Mouse (Mus musculus): ENCODE measurements around the gene Cela2a. TPM values are rescaled to one million over a fixed set of nuclear protein-coding genes. Genes with fewer than 3 reads are reported as not detected.

Gene Cela2a
- polyA plus RNA-seq (2016; fragmentation: Nextera tagmentation; extraction: Ambion mirVana) = not detected in 2 replicates

DNA sequence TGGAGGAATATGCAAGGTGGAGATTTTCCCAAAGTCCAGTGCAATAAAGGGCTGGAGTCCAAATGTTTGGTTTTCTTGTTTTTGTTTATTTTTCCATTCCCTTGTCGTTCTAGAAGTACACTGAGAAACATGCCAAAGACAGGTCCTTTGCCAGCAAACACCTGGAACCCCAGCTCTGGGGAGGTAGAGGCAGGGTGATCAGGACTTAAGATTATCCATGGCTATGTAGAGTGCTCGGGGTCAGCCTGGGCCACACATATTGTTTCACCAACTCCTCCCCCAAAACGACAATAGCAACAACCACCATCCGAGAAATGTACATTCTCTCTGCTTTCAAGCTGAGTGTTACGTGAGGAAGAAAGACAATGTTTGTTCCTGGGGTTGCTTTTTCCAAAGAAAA lies at the start of gene Cela2a:
Gene Cela2a, minus strand, starts transcription at position 101 of the 400 bp plus-strand sequence.
- Histone ChIP-seq H3K36me3 (no peaks in the 10 kb centered on the region), H3K27ac (no peak within 1 kb of the TSS), H3K9me3 (replicated peaks) (no peaks in the 10 kb centered on the region), H3K9ac (no peak within 1 kb of the TSS), H3K4me3 (no peak within 1 kb of the TSS), H3K4me2 (no peak within 1 kb of the TSS), H3K27me3 (replicated peaks) (0 out of 2 replicates have a peak, but pooled peaks cover 9% of the 10 kb centered on the region), H3K4me1 (peaks cover 17% of the 10 kb centered on the region)
- no peak for ATAC-seq
- WGBS (ENCODE audit: insufficient replicate concordance) = 47% methylated on average over 5 of the region's 5 CpGs

DNA sequence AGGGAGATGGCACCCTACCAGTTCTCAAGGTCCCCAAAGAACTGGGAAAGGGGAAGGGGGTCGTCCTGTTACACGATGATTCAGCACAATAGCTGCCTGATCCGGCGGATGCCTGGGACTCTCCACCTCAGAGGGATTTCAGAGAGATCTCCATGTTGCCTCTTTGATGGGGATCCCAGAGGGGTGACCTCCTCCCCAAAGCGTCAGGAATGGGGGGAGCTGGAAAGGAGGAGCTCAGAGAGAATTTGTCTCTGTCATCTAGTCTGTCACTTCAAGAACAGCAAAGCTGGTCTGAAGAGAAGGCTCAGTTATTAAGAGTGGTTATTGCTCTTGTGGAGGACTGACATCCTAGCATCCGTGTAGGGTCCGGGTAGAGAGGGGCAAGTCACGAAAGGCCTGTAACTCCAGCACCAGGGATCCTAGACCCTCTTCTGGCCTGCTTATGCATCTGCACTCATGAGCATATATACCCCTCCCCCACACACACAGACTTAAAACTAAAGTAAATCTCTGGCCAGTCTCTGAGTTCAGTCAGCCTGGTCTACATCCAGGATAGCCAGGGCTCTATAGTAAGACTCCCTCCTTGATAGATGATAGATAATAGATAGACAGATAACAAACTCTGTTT lies 49.6 kb upstream of the Cela2a start:
- peak overlapping the region; percentile 90 for H3K27ac ChIP-seq
- peaks cover 15% of the 10 kb centered on the region for H3K36me3 ChIP-seq
- no peak for ATAC-seq
- peaks cover 26% of the 10 kb centered on the region for H3K27me3 ChIP-seq (replicated peaks)
- H3K4me1 ChIP-seq = peaks cover 59% of the 10 kb centered on the region
- 11% methylated on average over 8 of the region's 8 CpGs for WGBS (ENCODE audit: insufficient replicate concordance)
- H3K9ac ChIP-seq = peak overlapping the region; percentile 93
- H3K4me2 ChIP-seq = peak overlapping the region; percentile 95
- H3K9me3 ChIP-seq (replicated peaks) = no peaks in the 10 kb centered on the region
- H3K4me3 ChIP-seq = peak overlapping the region; percentile 76

DNA sequence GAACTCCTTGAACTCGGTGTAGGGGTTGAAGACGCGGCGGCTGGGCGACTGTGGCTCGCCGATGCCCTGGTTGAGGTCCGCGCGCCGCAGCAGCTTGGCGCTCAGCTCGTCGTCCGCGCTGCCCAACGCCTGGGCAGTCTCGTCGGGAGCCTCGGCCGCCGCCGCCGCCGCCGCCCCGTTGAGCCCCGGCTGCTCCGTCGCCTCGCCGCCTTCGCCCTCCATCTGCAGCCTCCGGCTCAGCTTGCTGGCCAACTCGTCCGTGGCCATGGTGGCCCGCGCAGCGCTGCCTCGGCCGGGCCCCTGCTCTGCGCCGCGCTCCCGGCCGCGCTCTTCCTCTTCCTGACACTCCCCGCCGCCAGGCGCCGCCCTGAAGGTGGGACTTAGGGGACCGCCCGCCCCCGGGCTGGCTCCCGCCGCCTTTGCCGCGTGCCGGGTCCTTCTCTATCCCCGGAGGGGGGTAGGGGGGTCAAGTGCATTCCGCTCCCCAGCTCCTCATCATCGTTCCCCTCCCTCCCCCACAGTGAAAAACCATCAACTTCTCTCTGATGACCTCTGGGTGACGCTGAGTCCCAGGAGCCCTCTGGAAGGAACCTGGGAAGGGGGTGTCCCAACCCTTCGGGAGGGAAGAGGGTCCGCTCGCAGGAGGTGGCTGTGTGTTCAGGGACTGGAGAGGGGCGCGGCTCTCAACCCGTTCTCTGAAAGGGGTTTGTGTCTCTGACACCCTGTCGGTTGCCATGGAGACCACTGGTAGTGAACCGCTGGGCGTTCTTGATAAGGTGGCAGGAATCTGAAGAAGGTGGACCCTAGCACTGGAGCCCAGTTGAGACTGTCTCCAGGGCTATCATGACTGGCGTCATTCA lies 48.9 kb upstream of the Cela2a start, which contains the start of gene Efhd2:
Gene Efhd2, minus strand, starts transcription at position 320 of the 860 bp plus-strand sequence.
- under 1% methylated on average over 73 of the region's 73 CpGs for WGBS (ENCODE audit: insufficient replicate concordance)
- peaks cover 66% of the 10 kb centered on the region for H3K4me1 ChIP-seq
- H3K27me3 ChIP-seq (replicated peaks) = peaks cover 26% of the 10 kb centered on the region
- peak within 1 kb of the TSS; percentile 90 for H3K27ac ChIP-seq
- peak within 1 kb of the TSS; percentile 95 for H3K4me2 ChIP-seq
- peak within 1 kb of the TSS; percentile 93 for H3K9ac ChIP-seq
- peak within 1 kb of the TSS; percentile 76 for H3K4me3 ChIP-seq
- peaks cover 23% of the 10 kb centered on the region for H3K36me3 ChIP-seq
- peak; percentile 89 for ATAC-seq
- H3K9me3 ChIP-seq (replicated peaks) = no peaks in the 10 kb centered on the region

DNA sequence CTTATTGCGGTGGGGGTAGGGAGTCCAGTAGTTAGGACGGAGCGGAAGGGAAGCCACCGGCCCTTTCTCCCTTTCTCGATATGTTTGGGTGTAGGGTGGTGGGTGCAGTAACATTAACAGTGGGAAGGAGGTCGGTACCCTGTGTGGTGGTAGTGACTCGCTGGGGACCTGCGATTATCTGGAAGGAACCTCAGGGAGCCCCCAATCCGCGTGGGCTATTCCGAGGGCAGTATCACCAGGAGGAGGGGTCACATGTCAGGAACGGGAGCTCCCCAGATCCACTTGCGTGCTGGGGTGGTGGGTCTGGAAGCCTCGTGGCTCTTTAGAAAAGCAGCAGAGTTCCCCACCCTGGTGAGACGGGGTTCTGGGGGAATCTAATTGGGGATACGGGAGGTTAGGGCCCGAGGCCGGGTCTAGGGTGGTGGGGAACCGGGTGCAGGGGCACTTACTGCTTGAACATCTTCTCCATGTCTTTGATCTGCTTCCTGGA lies 48.2 kb upstream of the Cela2a start:
- no peaks in the 10 kb centered on the region for H3K9me3 ChIP-seq (replicated peaks)
- H3K4me1 ChIP-seq = peaks cover 73% of the 10 kb centered on the region
- peak overlapping the region; percentile 93 for H3K9ac ChIP-seq
- H3K27ac ChIP-seq = peak overlapping the region; percentile 90
- peaks cover 26% of the 10 kb centered on the region for H3K27me3 ChIP-seq (replicated peaks)
- peak overlapping the region; percentile 95 for H3K4me2 ChIP-seq
- H3K4me3 ChIP-seq = peak overlapping the region; percentile 76
- H3K36me3 ChIP-seq = peaks cover 29% of the 10 kb centered on the region
- ATAC-seq = no peak
- under 1% methylated on average over 19 of the region's 19 CpGs for WGBS (ENCODE audit: insufficient replicate concordance)

DNA sequence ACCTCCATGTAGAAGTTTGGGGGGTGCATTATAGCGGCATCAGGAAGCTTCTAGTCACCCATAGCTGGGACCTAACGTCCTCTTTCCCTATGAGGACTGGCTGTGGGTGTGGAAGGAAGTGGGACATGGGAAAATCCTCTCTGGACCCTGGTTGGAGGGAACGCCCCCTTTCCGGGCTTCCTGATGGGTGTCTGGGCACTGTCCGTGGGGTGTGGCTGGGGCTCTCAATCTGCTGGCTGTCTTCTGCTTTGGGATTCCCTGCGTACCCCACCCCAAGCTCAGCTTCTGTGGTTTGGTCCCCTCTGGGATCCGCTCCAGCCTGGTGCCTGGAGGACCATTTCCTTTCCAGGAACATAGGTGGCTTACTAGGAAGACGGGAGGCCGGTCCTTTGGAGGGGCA lies 47.0 kb upstream of the Cela2a start:
- Histone ChIP-seq H3K4me1 (peaks cover 69% of the 10 kb centered on the region), H3K36me3 (peaks cover 40% of the 10 kb centered on the region), H3K9me3 (replicated peaks) (no peaks in the 10 kb centered on the region), H3K27ac (peak overlapping the region; percentile 52; the same call in 1 of the 2 replicates), H3K27me3 (replicated peaks) (peaks cover 16% of the 10 kb centered on the region), H3K9ac (peak overlapping the region; percentile 93), H3K4me3 (peak overlapping the region; percentile 76), H3K4me2 (peak overlapping the region; percentile 95)
- no peak for ATAC-seq
- 68% methylated on average over 9 of the region's 9 CpGs for WGBS (ENCODE audit: insufficient replicate concordance)

DNA sequence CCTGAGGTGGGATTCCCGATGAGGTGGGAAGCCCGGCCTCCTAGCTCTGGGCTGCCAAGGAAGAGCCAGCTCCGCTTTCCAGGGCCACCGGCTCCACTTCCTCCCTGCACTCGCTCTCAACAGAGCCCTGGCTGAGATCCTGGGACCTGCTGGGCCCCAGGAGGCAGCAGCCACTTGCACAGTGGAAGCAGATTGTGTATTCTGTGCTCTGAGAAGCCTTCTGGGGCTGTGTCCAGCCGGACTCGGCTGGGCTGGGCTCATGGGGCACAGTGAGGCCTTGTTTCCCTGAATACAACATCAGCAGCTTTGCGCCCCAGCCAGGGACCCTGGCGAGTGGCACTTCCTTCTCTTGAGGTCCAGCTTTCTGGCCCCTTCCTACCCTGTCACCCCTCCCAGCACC lies 45.9 kb upstream of the Cela2a start:
- peak overlapping the region; percentile 41 for H3K9ac ChIP-seq
- H3K27me3 ChIP-seq (replicated peaks) = peaks cover 6% of the 10 kb centered on the region; the same call in 1 of the 2 replicates
- H3K4me3 ChIP-seq = peak overlapping the region; percentile 76
- H3K27ac ChIP-seq = peak overlapping the region; percentile 52
- no peaks in the 10 kb centered on the region for H3K9me3 ChIP-seq (replicated peaks)
- WGBS (ENCODE audit: insufficient replicate concordance) = 72% methylated on average over 9 of the region's 9 CpGs
- peaks cover 45% of the 10 kb centered on the region for H3K36me3 ChIP-seq
- ATAC-seq = no peak
- H3K4me1 ChIP-seq = peaks cover 76% of the 10 kb centered on the region
- H3K4me2 ChIP-seq = peak overlapping the region; percentile 95

DNA sequence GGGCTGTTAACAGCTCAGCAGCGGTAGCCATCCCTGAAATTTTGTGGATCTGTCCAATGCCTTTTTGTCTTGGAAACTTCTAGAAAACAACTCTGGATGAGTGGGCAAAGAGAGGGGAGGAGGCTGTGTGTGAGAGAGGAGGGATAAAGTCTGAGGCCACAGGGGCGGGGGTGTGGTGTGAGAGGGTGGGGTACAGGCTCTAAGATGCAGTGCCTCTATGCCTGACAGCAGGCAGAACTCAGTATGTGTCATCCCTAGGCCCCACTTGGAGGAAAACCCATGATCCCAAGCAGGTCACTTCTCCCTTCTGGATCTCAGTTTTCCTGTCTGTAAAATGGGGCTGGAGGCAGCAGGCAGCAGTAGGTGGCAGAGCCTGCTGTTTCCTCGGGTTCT lies 45.4 kb upstream of the Cela2a start:
- Histone ChIP-seq H3K4me1 (peaks cover 77% of the 10 kb centered on the region), H3K9ac (peak overlapping the region; percentile 41), H3K4me3 (peak overlapping the region; percentile 76; the same call in 1 of the 2 replicates), H3K9me3 (replicated peaks) (no peaks in the 10 kb centered on the region), H3K27ac (peak overlapping the region; percentile 52), H3K36me3 (peaks cover 50% of the 10 kb centered on the region), H3K27me3 (replicated peaks) (peaks cover 3% of the 10 kb centered on the region; the same call in 1 of the 2 replicates), H3K4me2 (peak overlapping the region; percentile 95)
- ATAC-seq = no peak
- WGBS (ENCODE audit: insufficient replicate concordance) = 83% methylated on average over 3 of the region's 3 CpGs

DNA sequence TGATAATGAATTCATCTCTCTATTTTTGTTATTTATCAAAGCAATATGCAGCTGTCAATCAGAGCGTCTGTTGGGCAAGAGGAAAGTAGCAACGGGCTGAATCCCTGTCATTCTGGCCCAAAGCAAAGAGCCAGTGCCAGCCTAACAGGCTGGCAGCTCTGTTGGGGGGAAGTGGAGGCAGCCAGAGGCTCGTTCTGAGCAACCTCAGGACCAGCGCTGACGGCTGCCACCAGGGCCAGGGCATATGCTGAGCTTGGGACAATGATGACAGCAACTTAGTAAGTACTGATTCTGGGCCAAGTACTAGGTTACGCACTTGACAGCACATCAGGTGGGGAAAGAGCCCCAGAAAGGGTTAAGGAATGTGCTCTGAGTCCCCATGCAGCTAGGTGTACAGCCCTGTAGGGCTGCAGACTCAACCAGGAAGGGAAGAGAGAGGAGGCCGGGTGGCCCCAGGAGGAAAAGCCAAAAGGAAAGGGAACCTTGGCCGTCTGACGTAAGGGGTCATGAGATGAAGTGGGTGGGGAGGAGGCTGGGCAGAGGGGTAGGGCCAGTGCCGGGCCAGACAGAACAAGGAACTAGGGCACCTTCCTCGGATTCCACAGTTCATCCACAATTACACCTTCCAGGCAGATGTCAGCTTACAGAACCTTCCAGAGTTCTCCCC lies 44.8 kb upstream of the Cela2a start:
- Histone ChIP-seq H3K36me3 (peaks cover 56% of the 10 kb centered on the region), H3K9me3 (replicated peaks) (no peaks in the 10 kb centered on the region), H3K4me1 (peaks cover 72% of the 10 kb centered on the region), H3K4me3 (no peak overlapping the region), H3K27me3 (replicated peaks) (no peaks in the 10 kb centered on the region), H3K27ac (peak overlapping the region; percentile 26; the same call in 1 of the 2 replicates), H3K9ac (peak overlapping the region; percentile 20; the same call in 1 of the 2 replicates), H3K4me2 (peak overlapping the region; percentile 95)
- WGBS (ENCODE audit: insufficient replicate concordance) = 71% methylated on average over 11 of the region's 11 CpGs
- no peak for ATAC-seq

DNA sequence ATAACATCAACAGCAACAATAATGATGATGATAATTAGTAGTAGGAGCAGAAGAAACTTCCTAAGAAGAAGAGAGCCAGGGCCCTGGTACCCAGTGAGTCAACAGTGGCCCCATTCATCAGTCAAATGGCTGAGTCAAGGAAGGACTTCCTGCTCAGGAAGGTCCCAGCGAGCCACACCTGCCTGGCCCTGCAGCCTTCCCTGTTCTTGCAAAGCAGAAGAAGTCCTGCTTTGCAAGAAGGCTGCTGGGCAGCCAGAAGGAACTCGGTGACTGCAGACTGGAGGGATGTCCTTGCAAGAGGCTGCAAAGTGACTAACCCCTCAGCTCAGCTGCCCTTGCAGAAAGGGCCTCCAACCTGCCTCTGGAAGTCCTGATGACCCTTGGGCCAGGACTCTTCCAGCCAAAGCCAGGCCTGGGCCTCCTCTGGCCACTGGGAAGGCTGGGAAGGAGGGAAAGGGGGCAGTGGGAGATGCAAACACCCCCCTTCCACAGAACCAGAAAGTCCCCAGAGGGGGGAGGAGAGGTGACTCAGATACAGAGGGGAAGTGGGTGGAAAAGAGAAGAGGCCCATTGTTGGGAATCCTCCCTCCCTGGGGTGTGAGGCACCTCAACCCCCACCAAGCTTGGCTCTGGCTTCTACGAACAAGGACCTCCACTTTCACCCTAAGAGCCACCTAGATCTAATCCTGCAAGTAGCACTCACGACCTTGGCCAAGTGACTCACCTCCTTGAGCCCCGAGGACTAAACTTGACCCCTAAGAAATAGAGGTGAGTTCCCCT lies 43.7 kb upstream of the Cela2a start:
- H3K4me1 ChIP-seq = peaks cover 63% of the 10 kb centered on the region

DNA sequence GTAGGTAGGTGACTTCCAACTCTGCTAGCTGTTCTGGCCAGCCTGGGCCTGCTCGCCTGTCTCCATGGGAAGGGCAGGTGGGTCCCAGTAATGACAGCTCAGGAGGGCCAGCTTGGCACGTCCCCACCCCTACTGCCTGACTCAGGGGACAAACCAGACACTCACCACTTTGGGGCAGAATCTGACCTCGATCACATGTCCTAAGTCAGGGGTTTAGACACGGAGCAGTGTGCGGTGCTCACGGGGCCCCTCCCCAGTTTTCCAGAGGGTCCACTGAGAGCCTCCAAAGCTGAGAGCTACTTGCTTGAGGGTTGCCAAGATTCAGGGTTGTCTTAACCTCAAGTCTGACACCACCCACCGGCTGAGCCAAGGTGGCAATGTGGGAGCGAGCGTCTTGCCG lies 42.1 kb upstream of the Cela2a start:
- peaks cover 81% of the 10 kb centered on the region for H3K36me3 ChIP-seq
- H3K4me1 ChIP-seq = peaks cover 58% of the 10 kb centered on the region
- H3K9me3 ChIP-seq (replicated peaks) = no peaks in the 10 kb centered on the region
- no peak overlapping the region for H3K4me3 ChIP-seq
- ATAC-seq = no peak
- no peaks in the 10 kb centered on the region for H3K27me3 ChIP-seq (replicated peaks)
- WGBS (ENCODE audit: insufficient replicate concordance) = 87% methylated on average over 10 of the region's 10 CpGs
- H3K4me2 ChIP-seq = no peak overlapping the region
- H3K27ac ChIP-seq = no peak overlapping the region
- no peak overlapping the region for H3K9ac ChIP-seq

More for the DNA sequence above, 43.7 kb upstream of the Cela2a start:
- no peak overlapping the region; the same call in 1 of the 2 replicates for H3K27ac ChIP-seq
- H3K4me2 ChIP-seq = no peak overlapping the region
- H3K27me3 ChIP-seq (replicated peaks) = no peaks in the 10 kb centered on the region
- no peaks in the 10 kb centered on the region for H3K9me3 ChIP-seq (replicated peaks)
- no peak for ATAC-seq
- H3K9ac ChIP-seq = no peak overlapping the region
- H3K4me3 ChIP-seq = no peak overlapping the region
- peaks cover 65% of the 10 kb centered on the region for H3K36me3 ChIP-seq
- 61% methylated on average over 5 of the region's 5 CpGs for WGBS (ENCODE audit: insufficient replicate concordance)

DNA sequence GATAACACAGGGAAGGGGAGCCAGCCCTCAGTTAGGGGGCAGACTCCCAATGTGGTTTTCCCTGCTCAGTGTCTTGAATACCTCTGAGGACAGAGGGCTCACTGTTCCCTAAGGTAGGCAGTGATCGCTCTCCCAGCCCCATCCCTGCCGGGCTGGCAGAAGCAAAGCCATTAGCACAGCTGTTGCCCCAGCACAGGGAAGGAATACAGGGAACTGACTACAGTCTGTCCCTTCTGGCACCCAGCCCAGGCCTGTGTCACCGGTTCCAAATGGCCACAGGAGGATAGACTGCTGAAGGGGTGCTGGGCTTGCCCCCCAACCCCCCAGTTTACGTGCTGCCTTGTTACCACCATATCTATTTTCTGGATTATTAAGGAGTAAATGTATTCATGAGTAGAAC lies 41.5 kb upstream of the Cela2a start:
- WGBS (ENCODE audit: insufficient replicate concordance) = 82% methylated on average over 4 of the region's 4 CpGs
- H3K36me3 ChIP-seq = peaks cover 86% of the 10 kb centered on the region
- H3K4me2 ChIP-seq = no peak overlapping the region
- H3K4me1 ChIP-seq = peaks cover 52% of the 10 kb centered on the region
- H3K27ac ChIP-seq = no peak overlapping the region
- H3K4me3 ChIP-seq = no peak overlapping the region
- ATAC-seq = no peak
- no peaks in the 10 kb centered on the region for H3K27me3 ChIP-seq (replicated peaks)
- H3K9me3 ChIP-seq (replicated peaks) = no peaks in the 10 kb centered on the region
- H3K9ac ChIP-seq = no peak overlapping the region

All from liver, embryonic 12.5 days (tissue).